Mouse (Mus musculus) stomach, postnatal 0 days (tissue): Measurements from ENCODE around the gene Fam193a. TPM values are rescaled to one million over a fixed set of nuclear protein-coding genes. Genes with fewer than 3 reads are reported as not detected.

Source experiments
- ATAC-seq: fragments of 200-750 bp; cut with Nextera tagmentation; 2 replicates; pipeline ENCODE4 v1.8.0; 2017; ENCODE audit not compliant: low FRiP score, low TSS enrichment
- DNase-seq: peaks from one replicate; pipeline ENCODE4 v3.0.0-alpha.2; 2016; ENCODE audit warnings: low spot score
- H3K27ac ChIP-seq: fragments of 300-500 bp; sonication (generic); replicated peaks from 2 replicates; pipeline ENCODE4 v1.5.1; 2014; ENCODE audit warnings: mild to moderate bottlenecking, control low read depth
- H3K27me3 ChIP-seq: fragments of 300-500 bp; sonication (generic); 2 replicates; pipeline ENCODE4 v1.6.1; 2014; ENCODE audit warnings: low read length; ENCODE audit not compliant: control insufficient read depth, insufficient read depth
- H3K36me3 ChIP-seq: fragments of 300-500 bp; sonication (generic); 2 replicates; pipeline ENCODE4 v1.6.1; 2014; ENCODE audit warnings: low read length, mixed read lengths; ENCODE audit not compliant: control insufficient read depth, insufficient read depth
- H3K4me1 ChIP-seq: fragments of 300-500 bp; sonication (generic); replicated peaks from 2 replicates; pipeline ENCODE4 v1.6.1; 2014; ENCODE audit warnings: antibody characterized with exemption; ENCODE audit not compliant: control insufficient read depth, insufficient read depth
- H3K4me2 ChIP-seq: fragments of 300-500 bp; sonication (generic); replicated peaks from 2 replicates; pipeline ENCODE4 v1.6.1; 2014; ENCODE audit warnings: low read depth, mild to moderate bottlenecking, control low read depth, moderate library complexity
- H3K4me3 ChIP-seq: fragments of 300-500 bp; sonication (generic); 2 replicates; pipeline ENCODE4 v1.5.1; 2014; ENCODE audit warnings: low read depth, low read length, control low read depth
- H3K9ac ChIP-seq: fragments of 300-500 bp; sonication (generic); 2 replicates; pipeline ENCODE4 v1.6.1; 2014; ENCODE audit warnings: mild to moderate bottlenecking, low read length, control low read depth, mixed read lengths
- H3K9me3 ChIP-seq: fragments of 300-500 bp; sonication (generic); 2 replicates; pipeline ENCODE4 v1.6.1; 2016; ENCODE audit warnings: low read length; ENCODE audit not compliant: control insufficient read depth
- CTCF ChIP-seq: IDR thresholded peaks from 2 replicates; pipeline ENCODE4 v1.5.1; 2016; ENCODE audit warnings: antibody characterized with exemption, low read depth, mild to moderate bottlenecking, moderate library complexity
- EP300 ChIP-seq: optimal IDR thresholded peaks from 2 replicates; pipeline ENCODE3; 2016; ENCODE audit warnings: antibody characterized with exemption
- WGBS: fragments of 180-500 bp; shearing (Covaris S2); extraction: QIAGEN DNeasy Blood & Tissue Kit; methylation state at CpG from one replicate; pipeline ENCODE4 v1.1.7; 2014; 5-methylcytosine and 5-hydroxymethylcytosine counted together
- polyA plus RNA-seq: library from polyadenylated mRNA; unstranded; fragments of >200 nt; fragmentation: Nextera tagmentation; extraction: Ambion mirVana; gene quantifications from 2 replicates; pipeline ENCODE4 v1.2.1, GENCODE M21; 2015

Gene Fam193a
- polyA plus RNA-seq, 1 experiment from 2014 or later: 3.5 TPM

DNA sequence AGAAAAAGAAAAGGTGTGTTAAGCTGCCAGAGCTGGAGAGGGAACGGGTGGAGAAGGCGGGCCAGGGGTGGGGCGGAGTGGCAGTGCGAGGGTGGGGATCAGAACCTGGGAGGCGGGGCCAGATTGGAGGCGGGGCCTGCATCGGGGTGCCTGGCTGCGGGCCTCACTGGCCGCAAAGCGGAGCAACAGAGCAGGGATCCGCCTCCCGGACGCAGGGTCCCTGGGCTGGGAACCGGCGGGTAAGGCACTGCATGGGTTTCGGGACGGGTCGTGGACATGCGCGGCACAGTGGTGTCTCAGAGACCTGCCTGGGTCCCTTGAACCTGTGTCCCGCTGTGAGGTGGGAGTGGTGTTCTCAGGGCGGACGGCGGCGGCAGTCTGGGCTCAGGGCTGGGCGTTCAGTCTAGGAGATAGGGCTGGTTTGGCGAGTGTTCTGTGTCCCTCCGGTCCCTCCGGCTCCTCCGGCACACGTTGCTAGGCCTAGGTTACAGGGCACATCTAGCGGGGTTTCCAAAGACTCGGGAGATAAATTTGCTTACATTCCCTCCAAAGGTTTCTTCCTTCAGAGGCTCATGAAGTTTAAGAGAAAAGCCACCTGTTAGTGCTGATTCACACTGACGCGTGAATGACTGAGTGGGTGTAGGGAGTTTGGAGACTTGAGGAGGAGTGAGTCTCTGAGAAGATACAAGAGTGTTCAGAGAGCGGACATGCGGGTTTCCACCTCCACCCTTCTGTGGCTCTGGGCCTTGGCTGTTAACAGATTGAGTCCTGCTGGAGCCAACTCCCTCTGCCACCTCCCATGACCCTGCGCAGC lies 156.1 kb downstream of the Fam193a start, which contains the start of gene Sh3bp2:
Gene Sh3bp2 (plus strand): TSS at position 176 of the 814 bp plus-strand sequence.
- peak; percentile 92 for ATAC-seq
- TF ChIP-seq EP300: no peak
- peak; percentile 49 for TF ChIP-seq CTCF
- WGBS: 1% methylated on average over 38 of the region's 38 CpGs
- Histone ChIP-seq H3K9me3 (no peaks in the 10 kb centered on the region), H3K9ac (peak within 1 kb of the TSS; percentile 68), H3K4me1 (no peaks in the 10 kb centered on the region; the same call in 1 of the 2 replicates), H3K27ac (peak within 1 kb of the TSS; percentile 73), H3K27me3 (no peaks in the 10 kb centered on the region), H3K36me3 (no peaks in the 10 kb centered on the region), H3K4me2 (peak within 1 kb of the TSS; percentile 76), H3K4me3 (peak within 1 kb of the TSS; percentile 57)
- peak; percentile 99 for DNase-seq

DNA sequence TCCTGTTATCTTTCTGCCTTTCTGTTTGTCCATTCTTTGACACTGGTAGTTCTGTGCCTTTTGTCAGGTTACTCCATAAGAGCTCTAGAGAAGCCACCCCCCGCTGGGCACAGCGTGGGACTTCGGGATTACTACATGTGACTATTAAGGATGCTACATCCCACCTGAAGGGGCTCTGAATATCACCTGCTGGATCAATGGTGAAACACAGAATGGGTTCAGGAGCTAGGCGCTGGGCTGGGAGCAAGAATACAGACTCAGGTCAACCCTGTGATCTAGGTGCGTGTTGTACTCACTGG lies 156.7 kb downstream of the Fam193a start:
- no peaks in the 10 kb centered on the region for H3K9me3 ChIP-seq
- no peaks in the 10 kb centered on the region; the same call in 1 of the 2 replicates for H3K4me1 ChIP-seq
- no peak for TF ChIP-seq CTCF
- no peak for TF ChIP-seq EP300
- DNase-seq: no peak
- H3K36me3 ChIP-seq: no peaks in the 10 kb centered on the region
- WGBS: 53% methylated on average over 5 of the region's 5 CpGs
- H3K27me3 ChIP-seq: no peaks in the 10 kb centered on the region
- peak overlapping the region; percentile 68; the same call in 1 of the 2 replicates for H3K9ac ChIP-seq
- H3K4me3 ChIP-seq: peak overlapping the region; percentile 57
- peak overlapping the region; percentile 76 for H3K4me2 ChIP-seq
- H3K27ac ChIP-seq: peak overlapping the region; percentile 73
- ATAC-seq: no peak

DNA sequence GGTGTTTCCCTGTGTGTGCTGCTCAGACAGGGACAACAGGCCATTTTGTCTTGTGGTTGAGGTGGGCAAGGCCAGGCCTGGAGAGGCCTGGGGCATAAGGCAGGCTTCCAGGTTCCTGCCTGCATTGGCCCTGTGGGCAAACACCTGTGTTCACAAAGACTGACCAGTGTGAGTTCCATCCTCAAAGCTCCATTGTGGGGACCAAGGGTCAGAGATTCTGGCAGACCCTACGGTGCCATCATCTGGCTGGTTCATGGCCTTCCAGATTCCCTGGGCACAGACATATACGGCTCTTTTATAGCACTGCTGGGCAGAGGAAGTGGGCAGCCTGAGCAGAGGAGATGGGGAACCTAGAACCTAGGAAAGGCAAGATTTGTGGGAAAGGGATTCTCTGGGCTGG lies 157.6 kb downstream of the Fam193a start:
- no peak for TF ChIP-seq CTCF
- no peak for TF ChIP-seq EP300

DNA sequence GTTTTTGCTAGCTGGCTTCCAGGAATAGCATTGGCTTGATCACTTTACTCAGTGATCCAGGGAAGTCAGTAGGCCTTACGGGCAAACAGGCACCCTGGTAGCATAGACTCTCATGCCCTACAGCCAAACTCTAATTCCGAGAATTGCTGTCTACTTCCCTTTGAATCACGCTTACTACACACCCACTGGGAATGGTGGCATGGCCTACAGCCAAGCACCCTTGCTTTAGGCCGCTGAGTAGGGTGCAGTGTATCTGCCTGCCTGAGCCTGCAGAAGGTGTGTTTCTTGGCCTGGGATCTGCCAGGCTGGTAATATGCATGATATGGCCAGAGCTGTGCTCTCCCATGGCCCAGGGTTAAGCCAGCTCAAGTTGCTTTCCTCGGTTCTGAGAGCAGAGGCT lies 159.0 kb downstream of the Fam193a start:
- no peaks in the 10 kb centered on the region; the same call in 1 of the 2 replicates for H3K4me1 ChIP-seq
- no peaks in the 10 kb centered on the region for H3K9me3 ChIP-seq
- H3K9ac ChIP-seq: no peak overlapping the region
- ATAC-seq: no peak
- H3K4me3 ChIP-seq: no peak overlapping the region
- no peak overlapping the region for H3K4me2 ChIP-seq
- DNase-seq: no peak
- 62% methylated on average over 5 of the region's 5 CpGs for WGBS
- H3K36me3 ChIP-seq: no peaks in the 10 kb centered on the region
- H3K27me3 ChIP-seq: no peaks in the 10 kb centered on the region
- H3K27ac ChIP-seq: peak overlapping the region; percentile 40
- TF ChIP-seq EP300: no peak
- no peak for TF ChIP-seq CTCF

More for the DNA sequence above, 157.6 kb downstream of the Fam193a start:
- WGBS: 89% methylated on average over 2 of the region's 2 CpGs
- no peak overlapping the region for H3K4me3 ChIP-seq
- no peak overlapping the region for H3K9ac ChIP-seq
- no peaks in the 10 kb centered on the region for H3K9me3 ChIP-seq
- H3K27ac ChIP-seq: no peak overlapping the region
- H3K4me1 ChIP-seq: no peaks in the 10 kb centered on the region; the same call in 1 of the 2 replicates
- H3K27me3 ChIP-seq: no peaks in the 10 kb centered on the region
- ATAC-seq: no peak
- no peak for DNase-seq
- H3K36me3 ChIP-seq: no peaks in the 10 kb centered on the region
- no peak overlapping the region for H3K4me2 ChIP-seq

DNA sequence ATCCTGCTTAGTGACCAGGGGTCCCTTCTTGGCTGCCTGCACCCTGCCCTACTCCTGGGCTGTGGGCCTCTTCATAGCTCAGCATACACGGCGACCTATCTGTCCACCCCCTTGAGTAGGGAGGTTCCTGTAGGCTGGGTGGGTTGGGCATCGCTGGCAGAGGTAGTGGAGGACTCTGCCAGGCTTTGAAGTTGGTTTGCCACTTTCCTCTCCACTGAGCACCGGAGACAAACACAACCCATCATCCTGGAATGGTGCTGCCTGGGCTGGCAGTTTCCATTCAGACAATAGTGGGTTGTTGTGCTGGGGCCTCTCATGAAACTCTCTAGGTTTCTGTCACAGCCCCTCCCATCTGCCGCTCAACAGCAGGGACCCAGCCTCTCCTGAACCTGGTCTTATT lies 160.4 kb downstream of the Fam193a start:
- 0 out of 2 replicates have a peak overlapping the region, but pooled peaks have one; percentile 49 for H3K27ac ChIP-seq
- H3K9ac ChIP-seq: no peak overlapping the region
- H3K9me3 ChIP-seq: no peaks in the 10 kb centered on the region
- H3K4me1 ChIP-seq: no peaks in the 10 kb centered on the region; the same call in 1 of the 2 replicates
- H3K4me2 ChIP-seq: no peak overlapping the region
- TF ChIP-seq CTCF: no peak
- TF ChIP-seq EP300: no peak
- no peaks in the 10 kb centered on the region for H3K27me3 ChIP-seq
- no peaks in the 10 kb centered on the region for H3K36me3 ChIP-seq
- DNase-seq: no peak
- no peak for ATAC-seq
- H3K4me3 ChIP-seq: no peak overlapping the region
- 44% methylated on average over 5 of the region's 5 CpGs for WGBS

DNA sequence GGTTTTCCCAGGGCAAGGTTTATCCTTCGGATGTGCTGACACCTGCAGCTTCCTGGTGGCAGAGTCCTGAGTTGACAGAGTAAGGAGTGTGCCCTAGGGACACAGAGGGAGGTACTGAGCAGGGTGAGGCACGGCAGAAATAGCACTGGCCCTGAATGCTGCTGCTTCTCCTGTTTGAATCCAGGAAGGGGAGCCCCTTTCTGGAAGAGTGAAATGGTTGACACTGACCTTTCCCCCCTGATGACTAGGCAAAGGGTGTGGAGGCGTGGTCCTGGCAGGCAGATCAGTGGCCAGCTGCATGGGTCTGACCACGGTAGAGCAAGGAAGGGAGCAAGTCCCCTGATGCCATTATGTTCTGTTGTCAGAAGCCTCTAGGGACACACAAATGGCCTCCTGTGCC lies 161.0 kb downstream of the Fam193a start:
- 34% methylated on average over 4 of the region's 4 CpGs for WGBS
- Histone ChIP-seq H3K4me2 (no peak overlapping the region), H3K27ac (peak overlapping the region; percentile 65; the same call in 1 of the 2 replicates), H3K9ac (no peak overlapping the region), H3K36me3 (no peaks in the 10 kb centered on the region), H3K4me3 (no peak overlapping the region), H3K27me3 (no peaks in the 10 kb centered on the region), H3K9me3 (no peaks in the 10 kb centered on the region), H3K4me1 (no peaks in the 10 kb centered on the region; the same call in 1 of the 2 replicates)
- TF ChIP-seq EP300 (no peak), CTCF (peak; percentile 45)
- DNase-seq: no peak
- ATAC-seq: no peak
